Mouse (Mus musculus) heart, postnatal 0 days (tissue): ENCODE results near the gene Metrnl. TPM values are rescaled to one million over a fixed set of nuclear protein-coding genes. Genes with fewer than 3 reads are reported as not detected.

Experiments used
- ATAC-seq: fragments of 200-750 bp; cut with Nextera tagmentation; 2 replicates; pipeline ENCODE4 v1.8.0; 2017; ENCODE audit warnings: low read depth, moderate number of reproducible peaks, moderate library complexity; ENCODE audit not compliant: insufficient read depth
- DNase-seq: peaks from one replicate; pipeline ENCODE4 v3.0.0-alpha.2; 2016; ENCODE audit warnings: low spot score
- H3K27ac ChIP-seq: fragments of 300-500 bp; sonication (generic); 2 replicates; pipeline ENCODE4 v1.5.1; 2014; ENCODE audit warnings: low read depth, mild to moderate bottlenecking
- H3K27me3 ChIP-seq: fragments of 300-500 bp; sonication (generic); 2 replicates; pipeline ENCODE4 v1.6.1; 2014; ENCODE audit warnings: low read length, mixed read lengths; ENCODE audit not compliant: control insufficient read depth, insufficient read depth
- H3K36me3 ChIP-seq: fragments of 300-500 bp; sonication (generic); replicated peaks from 2 replicates; pipeline ENCODE4 v1.6.1; 2014; ENCODE audit warnings: low read length, mixed read lengths; ENCODE audit not compliant: control insufficient read depth, insufficient read depth
- H3K4me1 ChIP-seq: fragments of 300-500 bp; sonication (generic); 2 replicates; pipeline ENCODE4 v1.6.1; 2014; ENCODE audit warnings: antibody characterized with exemption; ENCODE audit not compliant: control insufficient read depth, insufficient read depth
- H3K4me2 ChIP-seq: fragments of 300-500 bp; sonication (generic); 2 replicates; pipeline ENCODE4 v1.6.1; 2014; ENCODE audit warnings: low read depth, mild to moderate bottlenecking, low read length, moderate library complexity
- H3K4me3 ChIP-seq: fragments of 300-500 bp; sonication (generic); 2 replicates; pipeline ENCODE4 v1.5.1; 2014; ENCODE audit warnings: low read depth, low read length
- H3K9ac ChIP-seq: fragments of 300-500 bp; sonication (generic); replicated peaks from 2 replicates; pipeline ENCODE4 v1.6.1; 2014; ENCODE audit warnings: low read depth, low read length, mixed read lengths
- H3K9me3 ChIP-seq: fragments of 300-500 bp; sonication (generic); replicated peaks from 2 replicates; pipeline ENCODE4 v1.6.1; 2016; ENCODE audit warnings: low read length; ENCODE audit not compliant: control insufficient read depth
- CTCF ChIP-seq: IDR thresholded peaks from 2 replicates; pipeline ENCODE4 v1.5.1; 2016; ENCODE audit warnings: antibody characterized with exemption, control low read depth, low read depth
- EP300 ChIP-seq: IDR thresholded peaks from 2 replicates; pipeline ENCODE4 v1.6.1; 2016; ENCODE audit warnings: antibody characterized with exemption, low read depth
- WGBS: fragments of 180-500 bp; shearing (Covaris S2); extraction: QIAGEN DNeasy Blood & Tissue Kit; methylation state at CpG from one replicate; pipeline ENCODE4 v1.1.7; 2014; 5-methylcytosine and 5-hydroxymethylcytosine counted together
- polyA plus RNA-seq: library from polyadenylated mRNA; unstranded; fragments of >200 nt; fragmentation: Nextera tagmentation; extraction: Ambion mirVana; gene quantifications from 2 replicates; pipeline ENCODE4 v1.2.1, GENCODE M21; 2015
- total RNA-seq: library from RNA; depleted of rRNA; stranded (reverse); fragments of >200 nt; gene quantifications from 2 replicates; pipeline ENCODE4 v1.2.3, GENCODE M21; 2014; ENCODE audit warnings: low replicate concordance; rRNA removed

Metrnl gene
- total and polyA plus RNA-seq, 2 experiments from 2014 or later: 17.3 to 27.9 TPM

DNA sequence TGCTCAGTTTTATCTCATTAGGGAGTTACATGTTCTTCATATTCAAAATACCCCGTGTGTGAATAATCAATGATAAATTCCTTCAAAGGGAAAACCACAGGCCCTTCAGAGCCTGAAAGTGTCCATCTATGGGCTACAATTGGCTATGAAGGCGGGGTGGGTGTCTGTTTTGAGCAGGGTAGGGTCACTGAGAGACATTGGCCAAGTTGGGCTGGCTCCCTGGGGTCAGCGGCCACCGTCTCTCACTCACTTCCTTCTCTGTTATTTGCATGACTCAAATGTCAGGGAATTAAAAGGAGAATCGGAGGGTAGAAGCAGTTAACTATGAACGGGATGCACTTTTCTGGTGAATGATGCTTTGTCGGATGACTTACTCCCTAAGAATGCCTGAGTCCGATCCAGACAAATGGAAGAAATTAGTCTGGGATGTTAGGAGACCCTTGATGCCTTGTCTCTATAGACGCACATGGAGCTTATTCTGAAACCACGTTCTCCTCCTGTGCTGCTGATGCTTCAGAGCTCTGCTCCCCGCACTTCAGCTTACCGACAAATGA, 45.7 kb downstream of the Metrnl start:
- H3K4me1 ChIP-seq: no peaks in the 10 kb centered on the region
- no peak overlapping the region for H3K27ac ChIP-seq
- 61% methylated on average over 12 of the region's 12 CpGs for WGBS

DNA sequence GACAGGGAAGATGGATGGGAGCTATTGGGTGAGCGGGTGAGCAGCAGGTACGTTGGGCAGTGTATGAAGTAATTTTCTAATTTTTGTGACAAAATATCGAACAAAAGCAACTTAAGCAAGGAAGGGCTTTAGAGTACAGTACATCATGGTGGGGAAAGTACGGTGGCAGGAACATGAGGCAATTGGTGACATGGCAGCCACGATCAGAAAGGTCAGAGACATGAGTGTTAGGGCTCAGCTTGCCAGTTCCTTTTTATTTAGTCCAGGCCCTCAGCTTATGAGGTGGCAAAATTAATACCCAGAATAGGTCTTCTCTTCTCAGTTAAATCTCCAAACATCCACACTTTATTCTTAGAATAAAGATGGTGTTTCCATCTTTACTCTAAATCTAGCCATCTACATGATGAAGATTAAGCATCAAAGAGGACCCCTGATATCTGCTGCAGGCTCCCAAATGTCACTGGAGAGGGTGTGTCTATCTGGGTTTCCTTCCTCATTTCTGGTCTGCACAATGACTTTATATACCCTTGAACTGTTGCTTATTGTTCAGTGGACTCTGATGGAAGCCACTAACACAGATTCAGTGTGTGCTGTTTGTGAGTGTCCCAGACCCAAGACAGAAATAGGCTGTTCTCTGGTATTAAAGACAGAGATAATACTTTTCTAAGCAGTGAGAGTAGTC, 46.8 kb downstream of the Metrnl start:
- no peak overlapping the region for H3K27ac ChIP-seq
- no peaks in the 10 kb centered on the region for H3K36me3 ChIP-seq
- DNase-seq (no peak), ATAC-seq (no peak)
- H3K4me3 ChIP-seq: no peak overlapping the region
- H3K4me2 ChIP-seq: no peak overlapping the region
- no peak for TF ChIP-seq EP300
- TF ChIP-seq CTCF: no peak
- no peak overlapping the region for H3K9ac ChIP-seq
- no peaks in the 10 kb centered on the region for H3K4me1 ChIP-seq
- H3K27me3 ChIP-seq: no peaks in the 10 kb centered on the region
- 82% methylated on average over 5 of the region's 5 CpGs for WGBS
- H3K9me3 ChIP-seq: no peaks in the 10 kb centered on the region

More for the DNA sequence above, 45.7 kb downstream of the Metrnl start:
- Histone ChIP-seq H3K9ac (no peak overlapping the region), H3K9me3 (no peaks in the 10 kb centered on the region), H3K27me3 (no peaks in the 10 kb centered on the region), H3K36me3 (no peaks in the 10 kb centered on the region), H3K4me3 (no peak overlapping the region), H3K4me2 (no peak overlapping the region)
- ATAC-seq: no peak
- no peak for DNase-seq
- TF ChIP-seq CTCF: no peak
- no peak for TF ChIP-seq EP300

Other genes starting within 250 kb of the Metrnl start
- 29.1 and 37.9 TPM in 2 replicates for gene Tbcd, start 249.6 kb upstream of the Metrnl start, total RNA-seq
- 14.3 and 16.1 TPM in 2 replicates for gene Tbcd, start 249.6 kb upstream of the Metrnl start, polyA plus RNA-seq
- 1.5 TPM in 1 of 2 replicates, not detected in the other for gene Zfp750, start 182.2 kb upstream of the Metrnl start, total RNA-seq
- gene Zfp750, start 182.2 kb upstream of the Metrnl start, polyA plus RNA-seq: 0.10 and 0.11 TPM in 2 replicates
- 1.6 and 4.3 TPM in 2 replicates for gene B3gntl1, start 28.4 kb upstream of the Metrnl start, total RNA-seq
- 3.9 and 4.7 TPM in 2 replicates for gene B3gntl1, start 28.4 kb upstream of the Metrnl start, polyA plus RNA-seq
- gene Ptchd3, start 128.7 kb downstream of the Metrnl start, total RNA-seq: 0.43 TPM in 1 of 2 replicates, not detected in the other
- gene Ptchd3, start 128.7 kb downstream of the Metrnl start, polyA plus RNA-seq: 0.16 and 0.25 TPM in 2 replicates